Mouse (Mus musculus): ENCODE measurements around the gene Ncdn.
A peak's percentile ranks its signal among the peaks of the same experiment; 100 is the strongest.

GRCm38 (mm10) chr4:126739966-126740676, 13.1 kb downstream of the Ncdn start:
- TF ChIP-seq CTCF (IDR thresholded peaks at IDR 0.05; ENCODE audit: low read depth) (peak; percentile 57), EP300 (IDR thresholded peaks at IDR 0.05; ENCODE audit: low read depth) (no peak)

All from liver, embryonic 14.5 days (tissue).